Mouse (Mus musculus): Measurements from ENCODE around the gene Spc24. TPM values are rescaled to one million over a fixed set of nuclear protein-coding genes. Genes with fewer than 3 reads are reported as not detected.
"Not testable (repeated sequence)": the region's sequence is repeated elsewhere in the genome, so short reads cannot be mapped to it uniquely, and the experiment has no call there.

Spc24 gene
- 10 to 100 TPM; 18.7 to 25.8 TPM for polyA plus RNA-seq (2017; shearing (Covaris generic))

DNA sequence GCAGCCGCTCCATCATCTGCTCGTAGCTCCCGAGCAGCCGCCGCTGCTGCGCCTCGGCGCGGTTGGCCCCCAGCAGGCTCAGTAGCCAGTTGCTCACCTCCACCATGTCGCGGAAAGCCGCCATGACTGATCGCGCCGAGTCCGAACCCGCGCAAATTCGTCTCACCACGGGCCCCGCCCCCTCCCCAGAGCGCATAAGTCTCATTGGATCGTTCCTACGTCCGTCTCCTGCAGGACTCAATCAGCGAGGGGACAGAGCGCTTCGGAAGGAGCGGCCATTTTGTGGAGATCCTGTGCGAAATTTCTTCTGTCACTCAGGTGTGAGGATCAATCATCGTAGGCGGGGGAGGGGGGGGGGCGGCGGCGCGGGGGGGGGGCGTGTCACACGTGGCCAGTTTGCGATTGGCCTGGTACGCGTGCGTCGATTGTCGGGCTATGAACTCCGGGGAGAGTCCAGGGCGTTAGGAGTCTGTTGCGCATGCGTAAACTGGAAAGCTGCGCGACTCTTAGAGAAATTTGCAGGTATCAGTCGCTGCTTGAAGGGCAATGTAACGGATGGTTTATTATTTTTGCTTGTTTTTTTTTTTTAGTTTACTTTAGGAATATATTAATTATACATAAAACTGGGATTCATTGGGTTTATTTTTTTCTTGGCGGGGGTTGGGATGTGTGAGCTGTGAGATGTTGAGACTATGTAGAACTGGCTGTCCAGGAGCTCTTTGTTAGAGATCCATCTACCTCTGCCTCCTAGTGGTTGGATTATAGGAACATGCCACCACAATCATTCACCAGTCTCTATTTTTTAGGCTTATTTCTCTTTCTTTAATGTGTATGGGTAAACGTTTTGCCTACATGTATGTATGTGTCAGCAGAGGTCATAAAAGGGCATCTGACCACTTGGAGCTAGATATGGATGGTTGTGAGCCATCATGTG is at the start of gene Spc24:
TSS of gene Spc24 (minus strand) at position 149 of the 934 bp plus-strand sequence.
- peak; percentile 98 for ATAC-seq

DNA sequence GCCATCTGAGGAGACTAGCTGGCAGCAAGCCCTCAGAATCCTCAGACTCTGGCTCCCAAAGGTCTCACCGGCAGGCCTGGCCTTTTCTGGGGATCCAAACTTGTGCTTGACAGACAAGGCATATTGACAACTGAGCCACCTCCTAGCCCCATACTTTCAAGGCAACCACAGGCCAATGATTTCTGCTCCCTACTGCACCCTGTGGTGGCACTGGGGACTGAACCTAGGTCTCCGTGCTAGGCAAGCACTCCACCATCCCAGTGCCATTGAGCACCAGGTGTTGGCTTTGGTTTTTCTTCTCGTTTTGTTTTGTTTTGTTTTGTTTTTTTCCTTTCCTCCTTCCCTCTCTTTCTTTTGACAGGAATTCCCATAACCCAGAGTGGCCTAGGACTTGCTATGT is 48.5 kb upstream of the Spc24 start:
- ATAC-seq = no peak

GRCm38 (mm10) chr9:21806976-21807375 is 46.9 kb upstream of the Spc24 start:
- no peak for ATAC-seq

- ATAC-seq = no peak
Observed at GRCm38 (mm10) chr9:21806363-21806762, 46.3 kb upstream of the Spc24 start.

GRCm38 (mm10) chr9:21803986-21804644 is 44.0 kb upstream of the Spc24 start:
- peak; percentile 57 for ATAC-seq

GRCm38 (mm10) chr9:21801591-21801990 is 41.5 kb upstream of the Spc24 start:
- ATAC-seq = no peak

DNA sequence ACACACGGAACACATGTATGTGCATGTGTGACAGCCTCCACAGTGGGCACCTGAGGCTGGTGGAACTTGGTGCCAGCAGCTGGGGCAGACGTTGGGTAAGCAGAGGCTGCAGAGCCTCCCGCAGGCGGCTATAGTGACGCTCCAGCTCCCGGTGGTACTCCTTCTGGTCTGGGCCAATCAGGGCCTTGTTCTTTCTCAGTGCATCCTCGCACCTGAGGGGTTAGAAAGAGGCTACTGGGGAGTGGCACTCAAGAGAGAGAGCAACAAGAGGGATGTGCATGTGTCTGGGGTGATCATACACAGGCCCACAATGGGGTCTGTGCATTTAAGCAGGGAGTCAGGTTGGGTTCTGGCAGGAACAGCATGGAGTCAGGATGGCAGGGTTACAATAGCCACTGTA is 41.0 kb upstream of the Spc24 start:
- no peak for ATAC-seq

DNA sequence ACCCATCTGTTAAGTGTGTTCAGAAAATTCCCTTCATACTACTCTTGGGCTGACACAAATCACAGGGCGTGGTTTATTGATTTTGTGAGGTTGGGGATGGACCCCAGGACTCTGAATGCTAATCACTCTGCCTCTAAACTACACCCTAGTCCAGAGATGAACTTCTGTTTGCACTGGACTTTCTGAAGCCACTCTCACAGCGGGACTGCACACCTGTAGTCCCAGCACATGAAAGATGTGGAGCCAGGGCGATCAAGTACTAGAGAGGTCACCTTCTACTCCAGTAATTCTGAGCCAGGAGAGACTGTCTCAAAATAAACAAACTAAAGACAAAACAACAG is 38.9 kb upstream of the Spc24 start:
- no peak for ATAC-seq

DNA sequence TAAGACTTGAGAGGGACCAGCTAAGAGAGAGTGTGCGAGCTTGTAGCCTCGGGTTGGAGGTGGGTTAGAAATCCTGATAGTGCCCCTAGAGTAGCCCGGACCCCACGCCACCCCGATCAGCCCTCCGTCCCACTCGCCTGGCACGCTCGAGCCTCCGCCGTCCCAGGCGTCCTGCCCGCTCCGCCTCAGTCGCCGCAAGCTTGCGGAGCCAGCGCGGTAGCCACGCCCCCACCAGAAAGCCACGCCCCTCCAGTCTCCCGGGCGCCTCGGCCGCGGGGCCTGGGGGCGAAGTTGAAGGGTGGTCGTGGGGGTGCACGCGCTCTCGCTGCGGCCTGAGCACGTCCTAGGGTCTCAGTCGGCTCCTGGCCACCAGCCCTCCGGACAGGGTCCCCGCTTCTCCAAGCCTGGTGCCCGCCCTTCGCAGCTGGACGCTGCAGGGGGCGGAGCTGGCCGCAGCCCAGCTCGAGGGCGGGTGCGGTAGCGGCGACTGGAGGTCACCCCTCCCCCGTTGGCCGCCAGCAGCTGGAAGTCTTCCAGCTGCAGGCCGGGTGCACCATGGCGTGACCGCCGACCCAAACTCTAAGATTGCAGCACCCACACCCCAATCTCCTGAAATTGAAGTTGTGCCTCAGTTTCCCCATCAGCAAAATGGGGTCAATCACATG is 38.4 kb upstream of the Spc24 start, which contains the start of gene Kank2:
TSS of gene Kank2 (minus strand) at position 400 of the 665 bp plus-strand sequence.
- peak; percentile 78 for ATAC-seq

GRCm38 (mm10) chr9:21797921-21798344 is 37.8 kb upstream of the Spc24 start:
- no peak for ATAC-seq

GRCm38 (mm10) chr9:21796919-21797318 is 36.8 kb upstream of the Spc24 start:
- no peak for ATAC-seq

GRCm38 (mm10) chr9:21796259-21796658 is 36.2 kb upstream of the Spc24 start:
- ATAC-seq = no peak

DNA sequence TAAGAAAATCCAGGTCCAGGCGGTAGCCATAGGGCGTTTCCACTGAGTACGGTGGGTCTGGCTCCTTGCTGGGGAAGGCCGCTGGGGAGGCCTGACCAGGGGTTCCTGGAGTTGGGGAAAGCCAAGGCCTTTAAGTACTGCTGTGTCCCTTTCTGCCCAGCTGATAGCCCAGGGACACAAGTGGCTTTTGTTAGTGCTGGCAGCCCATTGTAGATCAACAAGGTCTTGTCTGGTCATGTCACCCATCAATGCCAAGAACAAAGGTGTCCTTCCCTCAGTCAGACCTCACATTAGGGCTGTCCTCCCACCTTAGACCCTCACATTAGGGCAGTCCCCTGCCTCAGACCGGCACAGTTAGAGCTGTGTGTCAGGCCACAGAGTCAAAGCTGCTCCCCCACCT is 35.5 kb upstream of the Spc24 start:
- ATAC-seq = no peak

DNA sequence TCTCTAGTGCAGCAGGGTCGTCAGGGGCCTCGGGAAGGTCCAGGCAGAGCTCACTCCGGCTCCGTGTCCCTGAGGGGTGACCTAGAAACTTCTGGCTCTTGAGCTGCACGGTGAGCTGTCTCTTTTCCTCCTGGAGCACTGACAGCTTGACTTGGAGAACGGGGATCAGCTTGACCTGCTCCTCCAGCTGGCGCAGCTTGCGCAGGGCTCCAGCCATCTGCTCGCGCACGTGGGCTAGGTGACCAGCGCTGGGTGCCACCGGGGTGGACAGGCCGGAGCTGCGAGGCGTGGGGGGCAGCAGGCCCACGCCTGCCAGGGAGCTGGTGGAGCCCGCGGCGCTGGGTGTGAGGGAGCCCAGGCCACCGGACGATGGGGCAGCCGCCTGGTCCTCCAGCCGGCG is 34.8 kb upstream of the Spc24 start:
- no peak for ATAC-seq

DNA sequence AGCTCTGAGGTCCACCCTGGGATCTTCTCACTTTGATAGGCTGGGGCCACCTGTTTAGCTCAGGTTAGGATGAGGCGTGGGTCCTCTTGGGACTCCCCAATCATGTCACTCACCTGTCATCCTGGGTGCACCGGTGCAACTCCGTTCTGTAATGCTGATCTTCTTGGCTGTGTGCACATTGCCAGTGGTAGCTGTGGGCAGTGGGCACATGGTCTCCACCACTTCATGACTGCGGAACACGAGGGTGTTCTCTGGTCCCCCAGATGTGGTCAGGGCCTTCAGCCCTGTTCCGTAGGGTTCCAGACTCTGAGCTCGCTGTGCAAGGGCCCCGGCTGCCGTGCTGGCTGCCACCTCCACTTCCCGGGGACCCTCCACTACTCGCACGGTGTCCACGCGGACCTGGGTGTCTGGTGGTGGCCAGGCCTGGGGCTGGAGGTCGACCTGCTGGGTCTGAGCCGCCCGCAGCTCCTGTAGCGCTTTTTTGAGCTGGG is 34.3 kb upstream of the Spc24 start:
- ATAC-seq = no peak

DNA sequence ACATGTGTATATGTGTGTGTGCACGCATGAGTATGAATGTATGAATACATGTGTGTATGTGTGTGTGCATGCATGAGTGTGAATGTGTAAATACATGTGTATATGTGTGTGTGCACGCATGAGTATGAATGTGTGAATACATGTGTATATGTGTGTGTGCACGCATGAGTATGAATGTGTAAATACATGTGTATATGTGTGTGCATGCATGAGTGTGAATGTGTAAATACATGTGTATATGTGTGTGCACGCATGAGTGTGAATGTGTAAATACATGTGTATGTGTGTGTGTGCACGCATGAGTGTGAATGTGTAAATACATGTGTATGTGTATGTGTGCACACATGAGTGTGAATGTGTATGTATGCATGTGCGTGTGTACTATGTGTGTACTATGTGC is 33.4 kb upstream of the Spc24 start:
- not testable (repeated sequence) for ATAC-seq

GRCm38 (mm10) chr9:21792644-21793043 is 32.5 kb upstream of the Spc24 start:
- no peak for ATAC-seq

- ATAC-seq = no peak
Observed at GRCm38 (mm10) chr9:21791861-21792260, 31.8 kb upstream of the Spc24 start.

DNA sequence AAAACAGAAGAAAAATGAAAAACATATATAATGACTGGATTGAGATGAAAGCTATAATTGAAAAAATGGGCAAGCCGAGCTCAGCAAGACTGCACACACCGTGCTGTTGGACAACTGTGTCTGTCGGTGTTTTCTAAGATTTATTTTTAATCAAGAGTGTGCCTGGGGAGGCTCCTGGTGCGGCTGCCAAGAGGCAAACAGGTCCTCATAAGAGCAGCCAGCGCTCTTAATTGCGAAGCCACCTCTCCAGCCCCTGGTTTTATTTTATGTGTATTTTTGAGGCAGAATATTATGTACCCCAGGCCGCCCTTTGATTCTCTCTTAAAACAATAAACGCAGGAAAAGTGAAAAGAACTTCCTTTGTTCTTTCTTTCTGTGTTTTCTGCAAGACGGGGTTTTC is 28.1 kb upstream of the Spc24 start:
- ATAC-seq = no peak

DNA sequence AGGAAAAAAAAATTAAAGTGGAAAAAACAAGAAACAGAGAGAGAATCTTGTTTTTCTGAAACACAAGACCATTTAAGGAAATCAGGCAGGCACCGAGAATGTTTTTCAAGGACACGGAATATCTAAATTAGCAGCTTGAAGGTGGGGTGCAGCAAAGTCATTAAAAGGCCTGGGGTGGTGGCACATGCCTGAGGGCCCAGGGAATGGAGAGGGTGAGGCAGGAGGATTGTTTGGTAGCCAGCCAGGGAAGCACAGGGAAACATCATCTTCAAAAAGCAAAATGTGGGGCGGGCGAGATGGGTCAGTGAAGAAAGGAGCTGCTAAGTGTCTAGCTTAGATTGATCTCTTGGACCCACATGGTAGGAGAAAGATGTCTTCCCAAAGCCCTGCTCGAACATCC is 27.6 kb upstream of the Spc24 start:
- no peak for ATAC-seq

DNA sequence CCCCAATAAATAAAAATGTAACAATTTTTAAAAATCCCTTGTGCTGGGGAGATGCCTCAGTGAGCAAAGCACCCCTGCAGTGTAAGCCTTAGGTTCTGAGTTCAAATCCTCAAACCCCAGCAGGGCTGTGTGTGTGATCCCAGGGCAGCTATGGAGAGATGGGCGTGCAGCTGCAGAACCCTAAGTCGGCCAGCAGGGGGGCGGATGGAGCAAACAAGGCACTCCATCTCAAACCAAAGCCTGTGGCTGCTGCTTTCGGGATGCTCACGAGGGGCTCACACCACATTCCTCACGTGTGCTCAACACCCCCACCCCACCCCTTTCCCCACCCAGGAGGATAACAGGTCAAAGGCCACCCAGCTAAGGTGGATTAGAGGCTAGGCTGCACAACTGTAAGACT is 26.8 kb upstream of the Spc24 start:
- ATAC-seq = peak; percentile 49

DNA sequence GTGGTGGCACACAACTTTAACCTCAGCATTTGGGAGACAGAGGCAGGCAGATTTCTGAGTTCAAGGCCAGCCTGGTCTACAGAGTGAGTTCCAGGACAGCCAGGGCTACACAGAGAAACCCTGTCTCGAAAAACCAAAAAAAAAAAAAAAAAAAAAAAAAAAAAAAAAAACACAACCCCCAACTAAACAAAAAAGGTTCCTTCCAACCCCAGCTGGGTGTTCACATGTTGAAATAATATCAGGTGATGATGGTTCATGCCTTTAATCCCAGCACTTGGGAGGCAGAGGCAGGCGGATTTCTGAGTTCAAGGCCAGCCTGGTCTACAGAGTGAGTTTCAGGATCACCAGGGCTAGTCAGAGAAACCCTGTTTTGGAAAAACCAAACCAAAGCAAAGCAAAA is 26.2 kb upstream of the Spc24 start:
- ATAC-seq = not testable (repeated sequence)

All from activated CD4-positive, CD25-positive, alpha-beta regulatory T cell, adult 4 months (primary cell).